Mouse (Mus musculus) CH12.LX (cell line): ENCODE results near the gene St3gal3. TPM values are rescaled to one million over a fixed set of nuclear protein-coding genes. Genes with fewer than 3 reads are reported as not detected.
A peak's percentile ranks its signal among the peaks of the same experiment; 100 is the strongest.

Experiments
- DNase-seq: peaks from one replicate; pipeline ENCODE4 v3.0.0-alpha.2; 2013; ENCODE audit errors: extremely low read depth
- H3K27ac ChIP-seq: 2 replicates; pipeline ENCODE4 v1.5.1; 2012; ENCODE audit warnings: low read depth, mild to moderate bottlenecking, control low read depth, moderate library complexity; ENCODE audit not compliant: insufficient read depth
- H3K27me3 ChIP-seq: replicated peaks from 2 replicates; pipeline ENCODE3; 2012; ENCODE audit warnings: inconsistent platforms
- H3K36me3 ChIP-seq, 2 experiments: replicated peaks in 1 of 2; 2 replicates each; pipeline versions ENCODE3 to v1.6.1; 2012; ENCODE audit warnings: inconsistent platforms in 1 of 2, low read length in 1 of 2, mild to moderate bottlenecking in 1 of 2, mixed read lengths in 1 of 2, moderate library complexity in 1 of 2; ENCODE audit not compliant: control insufficient read depth in 1 of 2, insufficient read depth in 1 of 2
- H3K4me1 ChIP-seq, 2 experiments: 2 replicates each; pipeline ENCODE4 v1.6.1; 2012; ENCODE audit warnings: inconsistent platforms in 1 of 2, moderate library complexity in 1 of 2; ENCODE audit not compliant: insufficient read depth in 2 of 2, control insufficient read depth in 1 of 2
- H3K4me2 ChIP-seq: 2 replicates; pipeline ENCODE4 v1.6.1; 2012; ENCODE audit warnings: low read depth, mild to moderate bottlenecking, control low read depth; ENCODE audit not compliant: poor library complexity, insufficient read depth, severe bottlenecking
- H3K4me3 ChIP-seq, 3 experiments: fragments of 150-350 bp in 1 of 3; sonication (generic) in 1 of 3; replicated peaks in 1 of 3; 2 replicates each; pipeline versions ENCODE3 to v1.5.1; 2011 to 2012; ENCODE audit warnings: low read depth in 2 of 3, low read length in 2 of 3, mild to moderate bottlenecking in 2 of 3, moderate library complexity in 2 of 3, control low read depth in 1 of 3, improper control_type of control experiment in 1 of 3, inconsistent platforms in 1 of 3, mixed read lengths in 1 of 3; ENCODE audit not compliant: poor library complexity in 1 of 3
- H3K79me2 ChIP-seq: replicated peaks from 2 replicates; pipeline ENCODE4 v1.6.1; 2012; ENCODE audit warnings: mild to moderate bottlenecking, moderate library complexity; ENCODE audit not compliant: control insufficient read depth, poor library complexity, insufficient read depth, severe bottlenecking; ENCODE audit errors: extremely low read depth
- H3K9ac ChIP-seq: 2 replicates; pipeline ENCODE4 v1.6.1; 2012; ENCODE audit warnings: low read depth, mild to moderate bottlenecking, control low read depth, moderate library complexity; ENCODE audit not compliant: insufficient read depth
- H3K9me3 ChIP-seq: replicated peaks from 2 replicates; pipeline ENCODE3; 2012; ENCODE audit warnings: low read length, inconsistent platforms, mixed read lengths
- BHLHE40 ChIP-seq: IDR thresholded peaks from 2 replicates; pipeline ENCODE4 v1.6.1; 2011; ENCODE audit warnings: mild to moderate bottlenecking, low read depth, low read length, improper control_type of control experiment
- CHD1 ChIP-seq: IDR thresholded peaks from 2 replicates; pipeline ENCODE4 v1.6.1; 2012; ENCODE audit warnings: low read depth, low read length, improper control_type of control experiment, inconsistent platforms
- CHD2 ChIP-seq: IDR thresholded peaks from 2 replicates; pipeline ENCODE4 v1.6.1; 2011; ENCODE audit warnings: low read length, improper control_type of control experiment
- CTCF ChIP-seq, 2 experiments: IDR thresholded peaks in 1 of 2; conservative IDR thresholded peaks in 1 of 2; 2 replicates each; pipeline ENCODE4 v1.5.1; 2011 to 2012; ENCODE audit warnings: low read depth in 2 of 2, low read length in 2 of 2, improper control_type of control experiment in 1 of 2, inconsistent platforms in 1 of 2, mild to moderate bottlenecking in 1 of 2, moderate library complexity in 1 of 2
- GABPA ChIP-seq: IDR thresholded peaks from 2 replicates; pipeline ENCODE4 v1.6.1; 2012; ENCODE audit warnings: low read depth, low read length, improper control_type of control experiment, inconsistent platforms; ENCODE audit not compliant: insufficient replicate concordance
- HCFC1 ChIP-seq: IDR thresholded peaks from 2 replicates; pipeline ENCODE4 v1.6.1; 2012; ENCODE audit warnings: low read depth, mild to moderate bottlenecking, inconsistent platforms, low read length, improper control_type of control experiment
- IRF4 ChIP-seq: IDR thresholded peaks from 2 replicates; pipeline ENCODE4 v1.6.1; 2014; ENCODE audit warnings: low read depth, mild to moderate bottlenecking, inconsistent platforms, low read length, improper control_type of control experiment
- JUND ChIP-seq: conservative IDR thresholded peaks from 2 replicates; pipeline ENCODE4 v1.6.1; 2011; ENCODE audit warnings: low read depth, low read length, improper control_type of control experiment
- MAFK ChIP-seq: IDR thresholded peaks from 2 replicates; pipeline ENCODE4 v1.6.1; 2011; ENCODE audit warnings: low read length, improper control_type of control experiment; ENCODE audit not compliant: insufficient replicate concordance
- MAX ChIP-seq: IDR thresholded peaks from 2 replicates; pipeline ENCODE4 v1.6.1; 2011; ENCODE audit warnings: low read length, improper control_type of control experiment
- MEF2A ChIP-seq: IDR thresholded peaks from 2 replicates; pipeline ENCODE4 v1.6.1; 2014; ENCODE audit warnings: low read depth, mild to moderate bottlenecking, inconsistent platforms, low read length, improper control_type of control experiment, borderline replicate concordance
- MYC ChIP-seq: IDR thresholded peaks from 2 replicates; pipeline ENCODE4 v1.6.1; 2011; ENCODE audit warnings: low read depth, mild to moderate bottlenecking, improper control_type of control experiment, low read length
- NELFE ChIP-seq: IDR thresholded peaks from 2 replicates; pipeline ENCODE4 v1.6.1; 2011; ENCODE audit warnings: low read depth, low read length, improper control_type of control experiment
- NRF1 ChIP-seq: IDR thresholded peaks from 2 replicates; pipeline ENCODE4 v1.6.1; 2014; ENCODE audit warnings: low read depth, mild to moderate bottlenecking, inconsistent platforms, low read length, improper control_type of control experiment, moderate library complexity
- PAX5 ChIP-seq: IDR thresholded peaks from 2 replicates; pipeline ENCODE4 v1.6.1; 2012; ENCODE audit warnings: low read length, inconsistent platforms, mixed read lengths
- RAD21 ChIP-seq: IDR thresholded peaks from 2 replicates; pipeline ENCODE4 v1.6.1; 2011; ENCODE audit warnings: low read depth, mild to moderate bottlenecking, low read length, improper control_type of control experiment, moderate library complexity
- RCOR1 ChIP-seq: conservative IDR thresholded peaks from 2 replicates; pipeline ENCODE4 v1.6.1; 2012; ENCODE audit warnings: low read depth, mild to moderate bottlenecking, inconsistent platforms, low read length, improper control_type of control experiment
- SIN3A ChIP-seq: IDR thresholded peaks from 2 replicates; pipeline ENCODE4 v1.6.1; 2012; ENCODE audit warnings: low read length, improper control_type of control experiment, inconsistent platforms
- SMC3 ChIP-seq: IDR thresholded peaks from 2 replicates; pipeline ENCODE4 v1.6.1; 2011; ENCODE audit warnings: low read depth, low read length, improper control_type of control experiment
- TCF12 ChIP-seq: IDR thresholded peaks from 2 replicates; pipeline ENCODE4 v1.6.1; 2014; ENCODE audit warnings: low read depth, mild to moderate bottlenecking, inconsistent platforms, low read length, improper control_type of control experiment
- UBTF ChIP-seq: IDR thresholded peaks from 2 replicates; pipeline ENCODE4 v1.6.1; 2012; ENCODE audit warnings: low read depth, mild to moderate bottlenecking, inconsistent platforms, low read length, improper control_type of control experiment, moderate library complexity
- USF2 ChIP-seq: conservative IDR thresholded peaks from 2 replicates; pipeline ENCODE4 v1.6.1; 2011; ENCODE audit warnings: low read depth, low read length, improper control_type of control experiment
- ZNF384 ChIP-seq: IDR thresholded peaks from 2 replicates; pipeline ENCODE4 v1.6.1; 2012; ENCODE audit warnings: low read depth, low read length, improper control_type of control experiment, inconsistent platforms
- dilution Hi-C: fragments of 300-500 bp; cut with MboI; formaldehyde crosslinking; loops from 2 replicates; pipeline ENCODE4 v1.14.3; 2020; ENCODE audit warnings: low sequenced_read_pairs; ENCODE audit not compliant: extremely low pct_unique_long_range_greater_than_20kb, extremely low pct_ligation_motif_present
- in situ Hi-C: fragments of 300-500 bp; cut with MboI; formaldehyde crosslinking; loops from 3 replicates; pipeline ENCODE4 v1.14.3; 2019; ENCODE audit warnings: low sequenced_read_pairs, low pct_ligation_motif_present, low pct_unique_long_range_greater_than_20kb, mixed read lengths
- polyA plus RNA-seq: library from polyadenylated mRNA; unstranded; fragments of >175 nt; gene quantifications from 2 replicates; pipeline ENCODE4 v1.2.1, GENCODE M21; 2012; ENCODE audit warnings: low read depth; ENCODE audit not compliant: insufficient read length
- total RNA-seq, 2 experiments: library from RNA; depleted of rRNA; stranded (reverse); fragments of 300-350 nt in 1 of 2; fragments of >200 nt in 1 of 2; gene quantifications; 2 replicates each; pipeline ENCODE4 v1.2.3; 2012 to 2014

St3gal3 gene
- total and polyA plus RNA-seq, 3 experiments: 7.1 to 10.1 (median 8.2) TPM

DNA sequence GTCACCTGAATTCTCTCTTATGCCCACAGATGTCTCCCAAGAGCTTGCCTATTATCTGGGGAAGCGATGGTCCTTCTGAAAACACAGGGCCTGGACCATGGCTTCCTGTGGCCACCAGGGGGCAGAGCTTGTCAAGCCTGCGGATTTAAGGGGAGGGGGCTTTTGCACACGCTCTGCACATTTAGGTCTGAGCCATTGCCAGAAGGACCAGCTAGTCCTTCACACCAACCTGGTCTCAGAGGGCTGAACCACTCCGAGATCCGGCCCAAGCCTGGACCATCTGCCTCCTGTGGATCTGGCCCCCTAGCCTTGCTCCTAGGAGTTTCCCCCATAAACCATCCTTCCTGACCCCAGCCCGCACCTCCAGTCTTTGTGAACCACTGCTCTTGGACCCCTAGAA lies 206.5 kb downstream of the St3gal3 start:
- Histone ChIP-seq H3K79me2 (no peaks in the 10 kb centered on the region), H3K27me3 (no peaks in the 10 kb centered on the region), H3K36me3 (peaks cover 0 to 7% of the 10 kb centered on the region in 2 experiments), H3K9me3 (peaks cover 2% of the 10 kb centered on the region), H3K4me2 (0 out of 2 replicates have a peak overlapping the region, but pooled peaks have one; percentile 21), H3K4me3 (no peak overlapping the region), H3K9ac (no peak overlapping the region), H3K4me1 (peaks cover 2 to 15% of the 10 kb centered on the region in 2 experiments; a peak in 2 of 4 replicates), H3K27ac (no peak overlapping the region)
- in situ Hi-C loops (loop anchor here (5.0 kb wide), 1 partner anchor 159 kb away; no protein-coding TSS in a partner anchor), dilution Hi-C loops (no loop called here)
- TF ChIP-seq HCFC1: no peak
- TF ChIP-seq CHD1: no peak
- no peak for TF ChIP-seq NELFE
- TF ChIP-seq MEF2A: no peak
- TF ChIP-seq SMC3: peak; percentile 78
- no peak for TF ChIP-seq MYC
- TF ChIP-seq BHLHE40: no peak
- no peak for TF ChIP-seq IRF4
- TF ChIP-seq UBTF: no peak
- TF ChIP-seq CTCF (conservative IDR thresholded peaks at IDR 0.05 in 1 of 2, IDR thresholded peaks at IDR 0.05 in 1 of 2; ENCODE audit: low read depth in 2 of 2, low read length in 2 of 2): peak; percentile 78 to 82
- no peak for TF ChIP-seq MAX
- no peak for TF ChIP-seq PAX5
- TF ChIP-seq USF2: no peak
- no peak for TF ChIP-seq RCOR1
- TF ChIP-seq RAD21: peak; percentile 52
- no peak for TF ChIP-seq CHD2
- DNase-seq: peak; percentile 29

GRCm38 (mm10) chr4:117926545-117927482 lies 207.9 kb downstream of the St3gal3 start:
- Histone ChIP-seq H3K4me1 (peaks cover 2 to 15% of the 10 kb centered on the region in 2 experiments; a peak in 2 of 4 replicates), H3K27ac (no peak overlapping the region), H3K36me3 (no peaks in the 10 kb centered on the region), H3K9ac (no peak overlapping the region), H3K4me2 (no peak overlapping the region), H3K9me3 (peaks cover 2% of the 10 kb centered on the region), H3K4me3 (no peak overlapping the region), H3K27me3 (no peaks in the 10 kb centered on the region), H3K79me2 (no peaks in the 10 kb centered on the region)
- no peak for DNase-seq
- dilution Hi-C loops: no loop called here
- in situ Hi-C loops: loop anchor here (5.0 kb wide), 1 partner anchor 160 kb away; no protein-coding TSS in a partner anchor
- TF ChIP-seq SIN3A (no peak), CHD2 (no peak), JUND (no peak), TCF12 (no peak), UBTF (no peak), NRF1 (no peak), MAFK (no peak), ZNF384 (no peak), GABPA (no peak), MEF2A (no peak), PAX5 (no peak), CHD1 (no peak)
